Mouse (Mus musculus): Measurements from ENCODE around the gene Atp2b2.

The Atp2b2 gene

DNA sequence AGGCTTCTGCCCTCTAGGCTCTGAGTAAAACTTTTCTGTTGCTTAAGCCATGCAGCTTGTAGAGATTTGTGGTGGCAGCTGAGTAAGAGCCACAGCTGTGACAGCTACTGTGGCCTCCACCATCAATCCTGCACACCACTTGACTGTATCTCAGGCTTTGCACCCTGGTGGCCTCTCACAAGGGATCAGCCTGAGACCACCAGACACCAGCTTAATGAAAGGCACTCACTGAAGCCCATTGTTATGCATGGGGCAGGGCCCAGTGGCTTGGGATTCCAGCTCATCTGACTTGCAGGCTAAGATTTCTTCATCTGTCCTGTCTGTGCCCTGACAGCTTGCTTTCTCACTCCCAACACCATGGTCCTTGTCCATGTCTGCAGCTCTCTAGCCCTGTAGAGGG, 155.5 kb downstream of the Atp2b2 start:
- DNase-seq: no peak

DNA sequence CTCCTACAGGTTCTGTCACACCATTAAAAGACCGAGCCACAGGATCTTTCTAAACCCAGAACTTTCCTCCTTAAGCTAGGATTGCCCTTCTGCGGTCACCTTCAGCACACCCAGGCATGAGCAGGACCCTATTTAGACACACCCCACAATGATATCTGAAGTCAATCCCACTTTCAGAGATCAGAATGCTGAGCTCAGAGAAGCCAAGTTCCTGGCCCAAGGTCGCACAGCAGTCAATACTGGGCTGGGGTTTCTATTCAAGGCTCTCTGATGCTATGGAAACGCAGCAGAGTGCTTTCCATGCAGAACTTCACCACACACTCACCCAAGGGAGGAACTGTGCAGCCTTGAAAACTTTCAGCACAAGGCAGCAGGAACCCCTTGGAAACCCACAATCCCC, 157.6 kb downstream of the Atp2b2 start:
- no peak for DNase-seq

DNA sequence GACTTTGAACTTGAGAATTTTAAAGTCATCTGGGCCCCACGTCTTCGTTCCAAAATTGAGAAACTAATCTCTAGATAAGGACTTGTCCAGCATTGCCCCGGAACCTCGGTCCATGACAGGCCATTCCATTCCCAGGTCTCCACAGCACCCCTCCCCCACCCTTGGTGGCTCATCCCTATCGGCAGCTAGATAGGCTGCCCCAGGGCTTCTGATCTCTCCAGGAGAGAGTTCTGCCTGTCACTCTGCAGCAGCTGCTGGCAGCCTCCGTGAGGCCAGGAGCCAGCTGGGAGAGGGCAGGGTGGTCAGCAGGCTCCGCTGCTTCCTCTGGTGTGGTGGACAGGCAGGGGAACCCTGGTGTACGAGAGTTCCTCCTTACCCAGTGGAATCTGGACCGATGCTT, 159.2 kb downstream of the Atp2b2 start:
- no peak for DNase-seq

DNA sequence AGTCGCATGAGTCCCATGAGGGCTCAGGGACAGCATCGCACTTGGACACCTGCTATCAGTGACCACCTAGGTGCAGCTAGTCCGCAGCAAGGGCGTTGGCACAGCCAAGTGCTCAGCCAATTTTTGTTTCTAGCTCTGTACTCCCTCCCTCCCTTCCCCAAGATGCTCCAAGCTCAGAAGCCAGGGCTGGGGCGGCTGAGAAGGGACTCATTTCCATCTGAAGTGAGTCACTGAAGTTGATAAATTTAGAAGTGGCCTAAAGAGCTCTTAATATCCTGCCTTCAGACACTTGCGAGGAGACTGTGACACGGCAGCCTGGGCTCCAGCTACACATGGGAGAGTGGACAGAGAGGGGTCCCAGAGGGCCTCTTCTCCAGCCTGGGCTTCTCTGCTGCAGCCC, 160.0 kb downstream of the Atp2b2 start:
- DNase-seq: no peak

DNA sequence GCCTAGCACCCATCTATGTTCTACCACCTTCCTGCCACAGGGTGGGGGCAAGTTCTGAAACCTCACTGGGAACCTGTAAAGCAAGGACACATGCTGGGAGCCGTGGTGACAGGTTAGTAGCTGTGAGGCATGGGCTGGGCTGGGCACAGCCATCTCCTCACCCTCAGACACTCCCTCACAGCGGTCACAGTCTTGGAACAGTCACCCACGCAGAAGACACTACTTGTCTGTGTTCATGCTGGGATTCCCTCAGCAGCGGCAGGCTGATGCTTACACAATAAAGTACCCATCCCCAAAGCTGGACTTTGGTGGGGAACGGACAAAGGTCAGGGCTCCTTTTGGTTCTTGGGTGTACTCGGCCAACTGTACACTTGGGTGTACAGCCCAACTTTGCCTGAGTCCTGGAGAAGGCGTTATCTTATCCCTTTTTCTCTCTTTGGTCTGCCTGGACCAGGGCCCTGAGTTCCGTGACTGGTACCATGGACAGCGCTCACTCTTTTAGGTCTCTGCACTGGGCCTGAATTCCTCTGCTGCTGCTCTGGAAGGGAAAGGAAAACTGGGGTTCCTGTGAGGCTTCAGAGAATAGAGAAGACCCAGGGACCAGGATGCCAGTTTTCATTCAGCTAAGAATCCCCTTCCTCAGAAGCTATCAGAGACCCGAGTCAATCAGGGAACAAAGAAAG, 160.7 kb downstream of the Atp2b2 start:
- peak; percentile 10 for DNase-seq

DNA sequence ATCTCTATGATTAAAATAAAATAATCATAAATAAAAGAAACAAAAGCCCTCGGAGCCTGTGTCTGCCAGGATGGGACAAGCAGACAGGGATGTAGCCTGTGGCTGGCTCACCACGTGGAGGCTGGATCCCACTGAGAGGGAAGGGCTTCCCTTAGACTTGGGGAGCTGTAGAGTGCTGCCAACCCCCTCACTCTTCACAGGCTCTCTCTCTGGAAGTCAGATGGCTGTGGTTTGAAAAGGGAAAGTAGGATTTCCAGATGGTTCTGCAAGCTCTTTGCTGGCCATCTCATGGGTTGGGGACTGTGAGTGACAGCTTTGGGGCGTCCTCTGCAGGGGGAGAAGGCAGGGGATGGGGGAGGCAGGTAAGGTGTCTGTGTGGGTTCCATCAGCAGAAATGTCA, 163.0 kb downstream of the Atp2b2 start:
- DNase-seq: no peak

DNA sequence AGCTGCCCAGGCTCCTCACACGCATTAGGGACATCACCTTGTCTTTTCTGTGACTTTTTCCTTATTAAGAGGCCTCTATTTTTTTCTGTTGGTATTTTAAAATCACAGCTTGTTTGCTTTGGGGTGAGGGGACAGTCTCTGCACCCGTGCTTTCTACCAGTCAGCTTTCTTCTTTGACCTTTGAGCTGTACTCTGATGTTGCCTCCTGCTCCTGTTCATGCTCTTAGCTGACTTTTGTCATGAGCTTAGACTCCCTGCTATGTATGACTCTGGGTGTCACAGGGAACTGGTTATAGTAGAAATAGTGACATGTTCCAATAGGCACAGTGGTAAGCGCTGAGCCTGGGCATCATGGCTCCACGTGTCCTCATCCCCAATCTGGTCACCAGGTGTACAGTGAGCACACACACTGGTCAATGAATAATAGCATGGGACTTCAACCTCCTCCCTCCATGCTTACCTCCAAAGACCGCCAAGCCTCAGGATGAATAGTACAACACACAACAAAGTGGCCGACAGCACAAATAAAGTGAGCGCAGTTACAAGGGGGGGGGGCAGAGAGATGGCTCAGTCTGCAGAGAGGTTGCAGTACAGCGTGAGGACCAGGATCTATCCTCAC, 163.8 kb downstream of the Atp2b2 start:
- DNase-seq: no peak

DNA sequence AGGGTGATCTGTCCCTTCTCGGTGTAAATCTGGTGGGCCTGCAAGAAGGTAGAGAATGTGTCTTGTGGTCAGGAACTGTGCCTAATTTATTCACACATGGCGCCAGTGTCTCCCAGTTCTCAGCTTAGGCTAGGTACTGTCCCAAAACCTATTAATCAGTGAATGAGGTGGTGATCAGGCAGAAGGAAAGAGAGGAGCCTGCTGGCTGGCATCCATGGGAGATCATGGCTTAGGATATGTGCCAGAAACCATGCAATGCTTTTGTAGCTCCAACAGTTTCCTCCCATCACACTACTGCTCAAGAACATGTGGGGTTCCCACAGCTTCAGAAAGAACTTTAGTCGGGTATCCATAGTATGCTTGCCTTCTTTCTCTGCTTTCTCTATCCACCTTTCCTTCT, 165.8 kb downstream of the Atp2b2 start:
- no peak for DNase-seq

DNA sequence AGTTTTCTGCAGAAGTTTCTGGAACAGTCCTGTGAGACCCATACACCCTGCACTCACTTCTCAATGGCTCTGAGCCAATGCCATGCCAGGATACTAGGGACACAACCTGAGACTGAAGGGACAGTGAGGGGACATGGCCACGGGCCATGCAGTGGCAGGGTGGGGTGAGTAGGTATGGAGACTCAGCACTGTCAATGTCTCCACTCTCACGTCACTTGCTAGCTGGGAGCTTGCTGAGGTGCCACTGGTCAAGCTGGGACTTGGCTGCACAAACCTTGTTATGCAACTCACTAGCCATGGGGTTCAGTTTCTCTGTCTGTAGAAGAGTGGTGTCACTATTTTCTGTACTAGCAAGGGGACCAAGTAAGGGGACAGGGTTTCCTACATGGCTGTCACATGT, 167.2 kb downstream of the Atp2b2 start:
- DNase-seq: no peak

DNA sequence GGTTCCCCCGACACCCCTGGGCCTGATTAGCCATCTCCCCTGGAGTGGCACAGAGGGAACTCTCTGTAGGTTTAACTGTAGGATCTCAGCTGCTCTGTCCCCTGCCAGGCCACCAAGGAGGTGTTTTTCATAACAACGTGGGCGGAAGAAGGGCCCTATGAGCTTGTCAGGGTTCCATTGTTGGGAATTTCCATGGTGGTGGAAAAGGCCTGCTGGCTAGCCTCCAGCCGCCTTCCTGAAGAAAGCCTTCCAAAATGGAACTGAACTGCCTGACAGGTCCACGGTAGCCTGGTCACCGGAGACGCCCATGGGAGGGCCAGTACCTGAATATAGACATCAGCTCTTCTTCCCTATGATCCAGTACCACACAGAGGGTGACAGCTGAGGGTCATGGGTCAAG, 169.8 kb downstream of the Atp2b2 start:
- DNase-seq: no peak

DNA sequence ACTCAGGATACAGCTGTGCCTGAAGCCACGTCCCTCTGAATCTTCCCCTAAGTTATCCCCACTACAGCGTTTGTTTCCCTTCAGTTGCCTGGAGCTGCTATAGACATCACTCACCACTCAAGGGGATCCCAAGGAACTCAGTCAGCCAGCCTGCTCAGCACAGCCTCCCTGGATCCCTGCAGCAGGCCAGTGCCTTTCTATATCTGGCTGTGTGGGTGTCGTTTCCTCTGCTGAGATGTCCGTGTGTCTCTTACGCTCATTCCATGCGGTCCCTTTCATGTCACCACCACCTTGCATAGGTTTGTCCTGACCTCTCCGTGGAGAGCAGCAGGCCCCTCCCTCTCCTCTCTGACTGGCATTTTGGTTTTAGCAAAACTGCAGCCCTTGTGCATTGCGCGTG, 171.6 kb downstream of the Atp2b2 start:
- no peak for DNase-seq

DNA sequence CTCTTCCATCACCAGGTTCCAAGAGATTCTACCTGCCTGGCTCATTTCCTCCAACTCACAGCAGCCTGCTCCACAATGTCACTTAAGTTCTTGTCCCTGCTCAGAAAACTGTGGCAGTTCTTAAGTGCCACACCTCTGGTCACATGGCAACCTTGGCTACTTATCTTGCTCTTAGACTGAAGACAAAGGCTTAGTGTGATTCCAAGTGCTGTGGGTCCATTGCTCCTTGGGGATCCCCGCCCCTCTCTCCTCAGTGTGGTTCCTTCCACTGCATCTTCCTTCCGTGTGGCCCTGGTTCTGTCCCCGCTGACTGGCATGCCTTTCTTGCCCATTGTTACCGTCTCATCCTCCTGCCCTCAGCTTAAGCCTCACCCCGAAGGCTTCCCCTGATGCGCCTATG, 173.9 kb downstream of the Atp2b2 start:
- DNase-seq: no peak

DNA sequence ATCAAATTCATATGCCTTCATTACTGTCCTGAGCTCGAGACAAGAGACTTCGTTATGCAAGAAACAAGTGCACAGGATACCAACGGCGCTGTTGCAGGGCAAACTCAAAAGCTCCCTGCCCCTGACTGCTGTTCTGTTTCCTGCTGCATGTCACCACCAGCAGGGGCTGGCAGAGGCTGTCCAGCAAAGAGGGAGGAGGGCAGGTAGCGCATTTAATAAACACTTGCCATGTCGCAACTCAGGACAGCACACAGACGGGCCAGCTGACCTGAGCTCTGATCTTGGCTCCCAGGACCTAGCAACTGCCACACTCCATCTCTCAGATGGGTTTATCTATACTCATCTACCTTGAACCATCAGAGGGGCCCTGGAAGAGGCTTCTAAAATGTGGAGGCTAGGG, 176.7 kb downstream of the Atp2b2 start:
- no peak for DNase-seq

DNA sequence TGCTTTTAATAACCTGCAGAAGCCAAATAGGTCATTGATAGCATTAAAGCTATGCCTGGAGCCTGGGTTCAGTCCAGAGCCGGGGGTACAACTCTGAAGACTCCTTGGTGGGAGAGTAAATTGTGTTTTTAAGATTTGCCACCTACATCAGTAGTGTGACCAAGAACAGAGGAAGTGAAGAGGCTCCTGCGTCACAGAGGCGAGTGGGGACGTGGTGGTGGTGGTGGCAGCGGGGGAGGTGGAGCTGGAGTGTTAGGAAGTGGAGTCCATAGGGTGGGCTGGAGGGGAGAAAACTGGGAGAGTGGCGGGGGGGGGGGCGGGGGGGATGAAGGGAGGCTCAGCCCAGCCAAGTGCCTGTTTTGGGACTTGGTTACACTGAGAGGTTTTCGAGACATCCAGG, 177.6 kb downstream of the Atp2b2 start:
- no peak for DNase-seq

DNA sequence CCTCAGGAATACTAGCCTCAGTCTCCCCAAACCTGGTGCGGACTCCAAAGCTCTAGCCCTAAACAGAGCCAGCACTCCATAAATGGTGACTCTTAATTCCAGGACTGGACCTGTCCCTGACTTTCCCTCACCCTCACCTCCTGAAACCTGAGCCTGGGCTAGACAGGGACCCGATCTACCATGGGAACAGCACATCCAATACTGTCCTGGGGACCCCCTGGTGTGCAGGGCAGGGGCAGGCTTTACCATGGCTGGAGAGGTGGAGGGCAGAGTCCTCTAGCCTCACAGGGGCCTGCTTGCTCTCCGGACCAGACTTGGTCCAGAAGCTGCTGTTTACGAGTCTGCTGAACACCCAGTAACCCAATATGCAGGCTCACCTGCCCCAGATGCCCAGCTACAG, 179.5 kb downstream of the Atp2b2 start:
- no peak for DNase-seq

DNA sequence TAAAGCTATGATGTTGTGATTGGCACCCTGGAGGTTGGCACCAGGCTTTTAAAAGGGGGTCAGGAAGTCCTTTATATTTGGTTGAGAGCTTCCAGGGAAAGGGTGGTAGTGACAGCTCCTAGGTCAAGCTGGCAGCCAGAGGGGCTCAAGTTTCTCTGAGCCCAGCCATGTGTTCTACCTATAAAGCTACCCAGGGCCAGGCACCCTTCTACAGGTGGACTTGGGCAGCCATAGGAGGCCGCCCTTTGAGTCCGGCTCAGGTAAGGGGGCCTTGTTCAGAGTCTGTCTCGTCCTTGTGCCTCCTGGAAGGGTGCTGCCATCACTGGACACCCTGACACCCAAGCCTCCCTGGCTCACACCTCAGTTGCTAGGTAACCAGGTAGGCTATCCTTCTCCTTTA, 180.5 kb downstream of the Atp2b2 start:
- DNase-seq: no peak

DNA sequence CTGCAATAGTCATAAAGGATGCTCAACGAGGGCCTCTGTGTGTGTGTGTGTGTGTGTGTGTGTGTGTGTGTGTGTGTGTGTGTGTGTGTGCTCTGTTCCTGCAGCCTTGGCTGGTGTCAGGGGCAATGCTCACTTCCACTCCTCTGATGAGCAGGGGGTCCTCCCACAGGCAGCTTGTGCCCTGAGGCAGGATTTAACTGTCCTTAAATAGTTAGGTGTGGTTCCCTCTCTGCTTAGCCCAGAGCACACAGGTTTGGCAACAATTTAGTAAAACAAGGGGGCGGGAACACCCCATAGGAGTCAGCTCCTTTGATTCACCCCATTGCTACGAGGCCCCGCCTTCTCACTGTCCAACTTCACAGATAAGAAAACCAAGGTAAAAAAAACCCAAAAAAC, 181.0 kb downstream of the Atp2b2 start:
- no peak for DNase-seq

DNA sequence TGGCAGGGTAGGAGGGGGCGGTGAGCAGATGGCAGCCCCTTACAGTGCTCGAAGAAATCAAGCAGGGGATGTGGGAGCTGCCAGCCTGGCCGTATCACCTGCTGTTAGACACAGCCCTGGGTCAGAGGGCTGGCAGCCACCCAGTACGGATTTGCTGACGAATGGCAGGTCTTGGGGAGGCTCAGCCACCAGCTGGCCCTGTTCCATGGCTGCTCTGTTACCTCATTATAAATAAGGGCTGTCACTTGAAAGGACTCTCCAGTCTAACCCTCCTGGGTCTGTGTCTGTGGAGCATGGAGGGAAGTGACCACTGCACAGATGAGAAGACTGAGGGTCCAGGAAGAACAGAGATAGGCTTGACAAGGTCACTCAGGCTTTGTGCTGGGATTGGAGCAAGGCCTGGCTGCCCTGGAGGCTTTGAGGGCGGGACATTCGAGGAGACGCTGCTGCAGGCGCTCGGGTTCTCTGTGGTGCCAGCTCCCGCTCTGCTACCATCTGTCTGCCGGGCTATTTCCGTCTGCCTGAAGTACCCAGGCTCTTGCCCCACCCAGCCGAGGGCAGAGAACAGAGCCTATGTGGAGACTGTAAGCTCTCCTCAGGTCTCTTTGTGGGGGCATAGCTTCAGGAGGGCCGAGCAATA, 181.6 kb downstream of the Atp2b2 start:
- DNase-seq: no peak

DNA sequence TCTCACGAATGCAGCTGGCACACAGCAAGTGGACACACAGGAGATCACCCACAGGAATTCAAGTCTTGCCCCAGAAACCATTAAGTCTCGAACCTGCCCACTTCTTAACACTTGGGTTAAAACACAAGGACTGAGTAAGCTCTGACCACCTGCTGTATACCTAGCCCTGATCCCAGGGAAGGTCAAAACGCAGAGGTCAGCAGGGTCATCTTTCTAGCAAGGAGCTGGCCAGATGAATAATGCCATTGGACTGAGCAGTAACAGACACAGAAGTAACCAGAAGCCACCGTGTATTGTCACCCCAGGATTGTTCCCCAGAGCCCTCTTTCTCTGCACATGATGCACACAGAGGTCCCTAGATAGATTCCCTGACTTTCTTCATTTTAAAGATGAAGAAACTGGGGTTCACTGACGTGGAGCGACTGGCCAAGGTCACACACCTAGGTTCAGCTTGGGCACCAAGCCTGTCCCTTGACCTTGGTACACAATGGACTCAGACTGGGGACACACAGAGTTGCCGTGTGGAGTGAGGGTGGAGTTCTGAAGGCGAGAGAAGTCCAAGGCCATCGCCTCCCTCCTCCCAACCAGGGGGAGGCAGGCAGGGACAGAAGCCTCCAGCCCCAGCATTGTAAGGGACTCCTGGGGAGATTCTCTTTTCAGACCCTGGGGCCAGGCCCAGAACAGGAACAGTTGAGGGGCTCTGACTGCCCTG, 182.2 kb downstream of the Atp2b2 start:
- DNase-seq: no peak

DNA sequence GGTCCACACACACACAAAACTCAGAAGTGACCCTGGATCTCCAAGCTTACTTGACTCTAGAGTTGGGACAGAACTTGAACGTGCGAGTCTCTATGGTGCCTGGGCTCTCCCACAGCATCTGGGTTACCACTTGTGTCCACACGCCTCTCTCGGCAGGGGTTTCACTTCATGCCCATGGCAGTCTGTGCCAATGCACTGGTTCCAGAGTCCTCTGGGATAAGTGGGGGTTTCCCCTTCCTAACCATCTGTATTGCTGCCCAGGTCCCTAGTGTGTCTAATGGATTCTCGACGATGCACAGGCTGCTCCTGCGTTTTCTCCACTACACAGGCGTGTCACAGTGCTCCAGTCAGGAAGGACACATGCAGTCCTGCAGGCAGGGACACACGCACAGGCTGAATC, 184.1 kb downstream of the Atp2b2 start:
- DNase-seq: no peak

DNA sequence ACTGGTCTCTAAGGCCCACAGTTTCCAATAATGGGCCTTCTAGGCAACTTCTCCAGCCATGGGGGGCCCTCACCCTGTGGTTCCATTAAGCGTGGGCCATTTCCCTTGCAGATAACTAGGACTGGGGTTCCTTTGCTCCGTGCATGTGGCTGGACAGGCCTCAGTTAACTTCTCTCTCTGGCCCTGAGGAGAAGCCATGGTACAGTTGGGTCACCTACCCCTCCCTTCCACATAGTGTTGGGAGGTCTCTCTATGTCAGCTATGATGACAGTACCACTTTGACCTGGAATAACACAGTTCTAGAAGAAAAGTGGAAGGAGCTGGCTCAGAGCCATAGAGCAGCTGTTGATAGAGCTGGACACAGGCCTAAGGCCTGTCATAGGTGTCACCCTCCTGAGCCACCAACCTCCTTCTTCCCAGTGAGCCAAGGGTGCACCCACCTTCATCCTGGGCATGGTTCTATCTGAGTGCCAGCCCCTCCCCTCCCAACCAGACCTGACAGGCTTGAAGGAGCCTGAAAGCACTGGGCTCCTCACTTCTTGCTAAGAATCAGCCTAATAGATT, 185.0 kb downstream of the Atp2b2 start:
- DNase-seq: no peak

DNA sequence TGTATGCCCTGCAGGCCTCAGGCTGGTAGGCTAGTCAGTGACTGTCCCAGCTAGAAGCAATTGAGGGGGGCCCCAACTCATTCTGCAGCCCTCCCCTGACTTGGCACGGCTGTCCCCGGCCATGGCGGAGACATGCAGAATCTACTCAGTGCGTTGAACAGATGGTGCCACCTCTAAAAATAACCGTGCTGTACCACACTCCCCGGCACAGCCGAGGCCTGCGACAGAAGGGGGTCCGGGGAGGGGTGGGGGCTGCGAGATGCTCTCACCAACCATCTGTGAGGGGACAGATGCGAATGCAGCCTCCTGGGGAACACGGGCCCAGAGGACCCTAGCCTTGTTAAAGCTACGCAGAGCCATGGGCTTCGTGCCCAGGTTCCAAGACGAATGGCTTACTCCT, 185.6 kb downstream of the Atp2b2 start:
- no peak for DNase-seq

DNA sequence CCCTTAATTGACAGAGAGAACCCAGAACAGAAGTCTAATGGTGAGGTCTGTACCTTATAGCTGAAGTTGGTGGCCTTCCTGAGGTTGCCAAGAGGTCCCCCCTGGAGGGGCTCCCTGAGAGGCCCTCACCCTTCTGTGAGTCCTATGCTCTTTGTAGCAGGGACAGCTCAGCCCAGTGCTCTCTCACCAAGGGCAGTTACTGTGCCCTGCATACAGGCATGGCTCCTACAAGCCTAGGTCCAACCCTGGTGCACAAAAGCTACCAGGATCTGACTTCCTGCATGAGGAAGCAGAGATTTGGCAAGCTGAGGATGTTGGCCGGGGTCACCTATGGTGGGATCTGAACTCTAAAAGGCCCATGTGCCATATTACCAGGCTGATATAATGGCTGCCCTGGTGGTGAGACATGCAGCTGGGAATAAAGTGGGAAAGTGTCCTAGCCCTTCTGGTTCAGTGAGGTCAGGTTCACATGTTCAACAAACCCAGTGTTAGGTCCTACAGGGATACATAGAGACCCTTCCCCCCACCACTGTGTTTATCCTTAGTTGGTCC, 186.2 kb downstream of the Atp2b2 start:
- no peak for DNase-seq
